Mouse (Mus musculus): ENCODE data around the gene Immp2l.
"Not testable (repeated sequence)": the region's sequence is repeated elsewhere in the genome, so short reads cannot be mapped to it uniquely, and the experiment has no call there.

Gene Immp2l

DNA sequence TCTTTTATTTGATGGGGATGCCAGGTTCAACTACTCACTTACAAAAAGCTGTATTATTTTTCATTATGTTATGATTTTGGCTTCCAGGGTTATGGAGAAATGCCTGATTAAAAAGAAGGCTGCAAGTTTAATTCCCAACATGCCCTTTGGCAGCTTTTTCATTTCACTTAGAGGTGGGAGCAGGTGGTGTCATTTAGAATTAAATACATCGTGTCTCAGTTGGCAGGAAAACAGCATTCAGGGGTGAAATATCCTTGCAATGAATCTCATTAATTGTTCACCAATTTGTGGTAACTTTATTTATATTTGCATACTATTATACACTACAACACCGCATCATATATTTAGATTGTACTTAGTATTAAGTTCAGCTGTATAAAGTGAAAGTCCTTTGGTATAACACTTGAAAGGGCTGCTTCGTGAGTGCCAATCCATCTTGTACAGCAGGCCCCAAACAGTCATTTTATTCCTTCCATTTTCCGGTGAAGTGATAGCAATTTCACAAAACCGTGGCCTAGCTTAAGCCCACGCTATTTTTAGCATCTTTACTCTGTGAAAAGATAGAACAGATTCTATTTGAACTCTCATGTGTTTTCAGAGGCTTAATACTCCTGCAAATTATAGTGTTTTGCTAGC, 818.9 kb downstream of the Immp2l start:
- DNase-seq (ENCODE audit: low spot score) = no peak

DNA sequence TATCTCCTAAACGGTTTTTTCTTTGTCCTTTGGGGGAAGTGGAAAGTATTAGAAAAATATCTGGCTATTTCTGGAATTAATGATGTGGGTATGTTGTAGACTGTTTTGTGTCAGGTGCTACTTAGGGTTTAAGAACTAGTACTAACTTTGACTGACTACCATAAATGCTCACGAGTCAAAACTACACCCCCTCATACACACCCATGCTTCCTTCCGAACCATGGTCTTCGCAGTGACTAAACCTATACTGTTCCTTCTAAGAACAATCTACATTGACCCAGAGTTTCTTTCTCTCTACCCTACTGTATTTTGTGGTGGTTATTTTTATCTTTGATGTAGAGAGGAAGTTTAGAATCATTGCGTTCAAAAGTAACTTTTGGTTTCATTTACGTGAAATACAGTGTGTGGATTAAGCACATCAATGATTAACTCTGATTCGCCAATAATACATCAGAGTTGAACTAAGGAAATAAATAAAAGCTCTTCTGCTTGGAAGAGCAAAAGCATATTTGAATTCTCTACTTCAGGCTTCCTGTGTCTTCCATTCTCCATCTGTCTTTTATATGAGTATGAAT, 828.1 kb downstream of the Immp2l start:
- no peak for DNase-seq (ENCODE audit: low spot score)

DNA sequence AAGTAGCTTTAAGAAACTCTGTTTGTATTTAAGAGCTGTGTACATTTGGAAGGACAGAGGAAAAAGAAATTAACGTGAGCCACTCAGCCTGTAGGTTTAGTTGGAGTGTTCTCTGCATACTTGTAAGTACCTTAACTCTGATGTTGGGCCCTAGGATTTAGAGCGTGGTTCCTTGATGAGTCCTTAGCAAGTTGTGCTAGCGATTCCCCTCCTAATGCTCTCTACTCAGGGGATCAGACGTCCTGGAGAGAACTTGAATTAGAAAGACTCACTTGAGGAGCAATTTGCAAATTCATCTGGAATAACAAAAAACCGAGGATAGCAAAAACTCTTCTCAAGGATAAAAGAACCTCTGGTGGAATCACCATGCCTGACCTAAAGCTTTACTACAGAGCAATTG, 835.8 kb downstream of the Immp2l start:
- DNase-seq (ENCODE audit: low spot score) = not testable (repeated sequence)

DNA sequence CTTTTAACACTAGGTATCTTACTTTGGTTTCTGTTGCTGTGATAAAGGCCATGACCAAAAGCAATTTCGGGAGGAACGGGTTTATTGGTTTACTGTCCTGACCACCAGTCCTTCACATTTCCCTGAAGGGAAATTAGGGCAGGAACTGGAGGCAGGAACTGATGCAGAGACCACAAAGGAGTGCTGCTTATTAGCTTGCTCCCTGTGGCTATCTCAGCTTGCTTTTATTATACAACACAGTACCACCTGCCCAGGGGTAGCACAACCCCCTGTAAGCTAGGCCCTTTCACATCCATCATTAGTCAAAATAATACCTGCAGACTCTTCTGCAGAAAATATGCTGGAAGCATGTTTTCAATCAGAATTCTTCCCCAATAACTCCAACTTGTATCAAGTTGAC, 844.4 kb downstream of the Immp2l start:
- no peak for DNase-seq (ENCODE audit: low spot score)

DNA sequence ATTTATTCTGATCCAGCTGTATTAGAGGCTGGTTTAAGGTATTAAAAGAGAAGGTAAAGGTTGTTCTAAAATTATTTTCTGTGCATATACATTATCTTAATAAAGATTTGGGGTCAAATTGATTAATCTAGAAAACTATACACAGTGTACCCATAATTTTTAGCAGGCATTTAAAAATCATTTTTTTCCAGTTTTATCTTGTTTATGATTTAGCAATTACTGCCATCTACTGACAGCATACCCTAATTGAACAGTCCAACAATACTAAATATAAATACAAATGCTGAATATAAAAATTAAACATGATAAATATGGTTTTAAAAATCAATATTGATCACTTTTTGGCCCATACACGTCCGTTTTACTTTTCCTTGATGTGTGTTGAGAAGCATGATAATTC, 850.1 kb downstream of the Immp2l start:
- no peak for DNase-seq (ENCODE audit: low spot score)

DNA sequence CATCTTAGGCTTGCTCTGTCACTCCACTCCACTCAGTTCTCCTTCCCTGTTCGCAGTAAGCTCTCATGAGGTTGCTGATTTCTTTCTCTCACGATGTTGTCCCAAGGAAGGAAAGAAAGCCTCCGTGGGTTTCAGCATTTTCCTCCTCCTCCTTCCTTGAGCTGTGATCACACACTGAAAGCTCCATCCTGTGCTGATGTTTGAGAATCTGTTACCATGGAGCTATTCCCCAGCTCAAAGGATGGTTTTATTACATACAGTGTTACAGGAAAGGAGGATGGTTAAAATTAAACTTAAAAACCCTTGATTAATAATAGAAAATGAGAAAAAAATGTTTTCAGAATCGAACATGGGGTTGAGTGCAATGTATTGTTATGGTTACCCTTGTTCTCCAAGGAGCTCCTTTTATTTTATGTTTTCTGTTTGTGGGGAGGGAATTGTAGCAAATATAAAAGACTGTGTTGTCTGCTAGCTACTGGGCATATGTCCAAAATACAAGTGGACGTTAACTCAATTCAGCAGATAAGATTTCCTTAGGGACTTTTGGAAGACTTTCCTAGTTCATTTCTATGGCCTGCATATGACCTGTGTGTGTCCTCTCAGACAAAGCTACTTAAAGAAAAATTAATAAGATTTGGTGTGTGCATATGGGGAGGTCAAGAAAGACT, 853.5 kb downstream of the Immp2l start:
- DNase-seq (ENCODE audit: low spot score) = no peak

DNA sequence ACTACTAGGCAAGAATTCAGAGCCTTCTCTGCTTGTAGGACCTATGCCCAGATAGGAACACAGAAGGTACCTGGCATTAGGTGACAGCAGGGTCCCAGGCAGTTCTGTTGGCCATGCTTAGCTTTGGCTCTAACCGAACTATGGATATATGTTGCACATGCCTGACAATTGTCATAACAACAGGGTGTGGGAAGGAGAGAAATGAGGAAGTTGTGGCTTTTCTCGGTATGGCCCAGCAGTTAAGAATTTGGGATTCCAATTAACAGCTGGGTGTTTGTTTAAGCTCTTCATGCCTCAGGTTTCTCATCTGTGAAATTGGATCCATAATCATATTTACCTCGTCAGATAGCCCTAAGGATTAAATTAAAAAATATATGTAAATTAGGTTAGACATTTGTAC, 854.6 kb downstream of the Immp2l start:
- no peak for DNase-seq (ENCODE audit: low spot score)

DNA sequence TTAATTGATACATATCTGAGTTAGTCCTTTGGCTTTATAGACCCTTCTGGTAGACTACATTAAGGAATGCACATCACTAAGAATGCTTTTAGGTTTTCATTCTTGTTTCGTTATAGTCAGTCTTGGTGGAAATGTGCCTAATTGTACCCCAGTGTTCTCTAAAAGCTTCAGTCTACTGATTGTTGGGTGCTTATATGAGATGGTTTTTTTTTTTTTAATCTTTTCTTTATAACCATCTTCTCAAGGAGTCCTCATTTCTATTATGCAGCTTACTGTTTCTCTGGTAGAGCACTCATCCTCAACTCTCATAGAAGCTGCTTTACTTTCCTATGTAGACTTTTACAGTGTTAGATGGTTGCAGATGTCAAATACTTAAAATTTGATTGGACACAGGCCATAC, 855.1 kb downstream of the Immp2l start:
- no peak for DNase-seq (ENCODE audit: low spot score)

DNA sequence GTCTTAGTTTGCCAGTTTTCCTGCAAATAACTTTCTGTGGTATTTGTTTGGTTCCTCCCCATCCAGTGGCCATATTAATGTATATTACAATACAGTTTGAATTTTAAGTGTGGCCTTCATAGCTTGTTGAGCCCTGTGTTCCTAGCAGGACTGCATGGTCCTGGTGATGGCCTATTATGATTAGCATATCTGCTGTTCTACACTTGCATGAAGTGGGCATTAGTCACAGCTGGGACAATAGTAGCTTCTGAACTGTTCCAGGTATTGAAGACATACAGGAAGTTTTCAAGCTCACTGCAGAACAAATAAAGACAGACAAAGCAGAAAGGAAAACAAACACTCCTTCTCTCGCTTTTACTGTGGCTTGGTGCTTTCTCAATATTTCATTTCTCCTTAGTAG, 855.5 kb downstream of the Immp2l start:
- no peak for DNase-seq (ENCODE audit: low spot score)

DNA sequence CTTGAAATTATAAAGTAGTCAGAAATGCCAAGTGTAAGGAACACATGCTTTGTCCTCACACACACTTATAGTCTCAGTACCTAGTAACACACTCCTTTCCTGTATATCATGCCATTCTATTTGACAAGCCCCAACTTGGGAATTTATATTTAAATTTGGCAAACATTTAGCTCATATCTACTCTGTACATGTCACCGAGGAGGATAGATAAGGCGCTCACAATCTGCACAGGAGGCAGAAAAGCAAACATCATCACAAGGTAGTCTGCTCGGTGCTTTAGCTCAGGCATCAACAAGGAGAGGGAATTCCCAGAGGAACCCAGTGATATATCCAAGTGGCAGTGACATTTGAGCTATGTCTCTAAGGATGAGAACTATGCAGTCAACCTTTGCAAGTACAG, 856.9 kb downstream of the Immp2l start:
- no peak for DNase-seq (ENCODE audit: low spot score)

DNA sequence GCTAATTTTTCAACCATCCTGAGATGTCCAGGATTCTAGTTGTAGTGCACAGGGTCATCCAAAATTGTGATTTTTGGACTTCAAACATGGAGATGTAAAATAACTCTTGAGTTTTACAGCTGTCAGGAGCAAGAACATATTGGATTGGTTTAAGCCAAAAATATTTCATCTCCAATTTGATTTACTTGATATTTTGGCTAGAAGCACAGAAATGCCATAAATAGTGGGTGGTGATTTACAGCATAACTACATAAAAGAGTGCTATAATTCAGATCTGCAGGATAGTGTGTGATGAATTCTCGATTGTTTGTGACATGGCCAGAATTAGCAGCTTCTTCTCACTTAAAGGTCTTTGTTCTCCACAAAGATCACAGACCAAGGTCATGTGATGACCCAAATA, 884.1 kb downstream of the Immp2l start:
- no peak for DNase-seq (ENCODE audit: low spot score)

DNA sequence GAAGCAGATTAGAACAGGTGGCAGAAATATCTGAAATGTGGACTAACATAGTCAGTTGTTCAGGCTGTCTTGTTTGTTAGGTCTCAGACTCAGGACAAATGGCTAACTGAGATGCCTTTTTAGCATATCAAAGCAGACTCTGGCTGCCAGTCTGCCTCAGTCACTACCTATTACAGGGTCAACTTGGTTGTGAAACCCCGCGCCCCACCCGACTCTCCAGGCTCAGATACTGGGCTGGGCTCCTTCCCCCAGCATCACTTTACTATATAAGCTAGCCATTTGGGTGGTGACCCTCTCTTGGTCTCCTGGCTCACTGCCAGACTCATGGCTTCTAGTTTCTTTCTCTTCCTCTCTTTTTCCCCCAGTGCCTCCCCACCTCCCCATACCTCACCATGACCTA, 887.7 kb downstream of the Immp2l start:
- no peak for DNase-seq (ENCODE audit: low spot score)

DNA sequence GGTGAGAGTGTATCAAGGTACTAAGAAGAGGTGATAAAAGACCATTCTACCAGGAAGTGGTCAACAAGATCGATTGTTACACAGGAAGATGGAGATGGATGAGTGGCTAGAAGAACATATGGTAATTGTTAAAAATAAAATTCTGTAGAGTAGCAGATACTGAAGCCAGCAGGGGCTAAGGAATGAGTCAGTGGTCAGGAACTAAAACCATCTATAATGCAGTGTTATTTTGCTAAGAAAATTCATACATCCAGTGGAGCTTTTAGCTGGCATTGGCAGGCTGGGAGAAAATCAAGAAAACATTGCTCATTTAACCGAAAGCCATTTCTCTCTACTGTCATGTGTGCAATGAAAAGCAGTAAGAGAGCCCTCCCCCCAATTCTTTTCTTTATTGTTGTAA, 913.9 kb downstream of the Immp2l start:
- no peak for DNase-seq (ENCODE audit: low spot score)

DNA sequence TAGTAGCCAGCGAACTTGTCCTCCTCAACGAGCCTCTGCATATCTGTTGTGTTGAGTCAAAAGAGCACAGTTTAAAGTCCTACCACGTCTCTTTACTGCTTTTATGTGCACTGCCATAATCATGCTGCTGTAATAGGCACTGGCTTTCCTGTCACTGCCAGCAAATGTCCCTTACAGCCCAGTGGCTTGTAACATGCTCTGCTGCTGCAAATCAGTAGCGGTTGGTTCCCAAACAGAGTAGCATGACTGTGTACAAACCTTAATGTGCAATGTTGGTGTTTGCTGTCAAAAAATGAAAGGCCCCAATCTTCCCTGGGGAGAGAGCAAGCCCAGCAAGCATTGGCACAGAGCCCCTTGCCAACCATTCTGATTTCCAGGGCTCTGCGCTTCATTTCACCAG, 918.0 kb downstream of the Immp2l start:
- DNase-seq (ENCODE audit: low spot score) = no peak

DNA sequence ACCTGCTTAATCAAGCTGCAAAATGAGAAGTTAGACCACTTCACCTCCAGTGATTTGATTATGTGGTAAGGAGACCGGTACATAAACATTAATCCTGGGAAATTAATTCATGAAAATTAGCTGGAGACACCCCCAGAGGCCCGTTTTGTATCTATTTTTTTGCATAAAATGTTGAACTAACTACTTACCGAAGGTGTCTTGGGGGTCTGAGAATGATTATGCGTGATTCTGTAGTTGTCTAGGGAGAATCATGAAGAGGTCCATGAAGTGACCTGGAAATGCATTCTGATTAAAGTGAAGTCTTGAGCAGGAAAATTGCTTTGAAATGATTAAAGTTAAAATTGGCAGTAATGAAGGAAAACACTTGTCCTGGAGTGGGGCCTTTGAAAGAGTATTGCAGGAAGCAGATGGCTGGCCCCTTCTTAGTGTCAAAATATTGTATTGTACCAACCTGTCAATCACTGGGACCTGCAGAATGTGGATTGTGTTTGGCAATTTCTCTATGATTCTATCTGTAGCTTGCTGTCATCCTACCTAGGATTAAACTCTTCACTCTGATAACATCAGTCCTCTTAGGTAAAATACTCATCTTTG, 920.3 kb downstream of the Immp2l start:
- DNase-seq (ENCODE audit: low spot score) = no peak

DNA sequence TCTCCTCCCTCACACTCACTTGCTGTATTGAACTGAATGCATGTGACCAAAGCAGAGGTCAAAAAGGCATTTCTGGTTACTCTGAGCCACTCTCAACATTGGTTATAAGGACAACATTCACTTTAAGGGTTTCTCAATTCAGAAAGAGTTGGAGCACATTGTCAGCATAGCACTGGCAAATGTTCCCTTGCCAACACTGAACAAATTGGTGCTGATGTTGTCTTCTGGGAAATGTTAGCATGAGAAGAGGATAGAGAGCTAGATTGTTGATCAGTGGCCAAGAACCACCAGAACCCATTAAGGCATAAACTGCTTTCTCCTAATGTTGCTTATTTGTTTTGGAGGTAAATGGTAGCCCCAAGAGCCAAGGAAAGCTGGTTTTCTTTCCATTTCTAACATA, 922.6 kb downstream of the Immp2l start:
- no peak for DNase-seq (ENCODE audit: low spot score)

DNA sequence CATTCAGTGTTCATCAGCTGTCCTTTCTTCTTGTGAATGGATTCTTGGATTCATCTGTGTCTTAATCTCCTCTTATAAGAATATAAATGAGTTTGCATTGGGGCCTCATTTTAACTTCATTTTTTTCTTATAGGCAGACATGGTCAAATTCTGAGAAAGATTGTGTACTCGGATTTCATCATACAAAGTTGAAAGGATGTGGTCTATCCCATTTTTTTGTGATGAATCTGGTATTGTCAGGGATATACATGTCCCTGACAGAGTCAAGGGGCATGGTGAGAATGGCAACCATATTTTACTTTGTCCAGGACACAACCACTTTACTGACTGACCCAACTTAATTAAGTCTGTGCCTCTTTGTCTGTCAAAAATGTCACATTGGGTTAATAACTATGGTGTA, 925.5 kb downstream of the Immp2l start:
- no peak for DNase-seq (ENCODE audit: low spot score)

DNA sequence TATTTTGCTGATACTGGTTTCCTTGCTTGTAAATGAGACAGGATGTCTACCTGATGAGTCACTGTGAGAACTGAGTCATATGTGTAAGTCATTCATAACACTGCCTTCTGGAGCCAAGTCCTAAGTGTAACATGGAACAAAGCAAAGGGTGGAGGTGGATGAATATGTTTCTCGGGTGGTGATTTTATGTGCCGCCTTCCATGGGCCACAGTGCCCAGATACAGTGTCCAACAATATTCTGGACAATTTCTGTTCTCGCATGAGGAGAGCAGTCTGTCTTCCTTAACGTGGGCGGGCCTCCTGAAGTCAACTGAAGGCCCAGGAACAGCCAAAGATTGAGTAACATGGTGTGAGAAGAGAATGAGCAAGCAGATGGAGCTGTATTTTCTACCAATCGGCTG, 926.0 kb downstream of the Immp2l start:
- no peak for DNase-seq (ENCODE audit: low spot score)

DNA sequence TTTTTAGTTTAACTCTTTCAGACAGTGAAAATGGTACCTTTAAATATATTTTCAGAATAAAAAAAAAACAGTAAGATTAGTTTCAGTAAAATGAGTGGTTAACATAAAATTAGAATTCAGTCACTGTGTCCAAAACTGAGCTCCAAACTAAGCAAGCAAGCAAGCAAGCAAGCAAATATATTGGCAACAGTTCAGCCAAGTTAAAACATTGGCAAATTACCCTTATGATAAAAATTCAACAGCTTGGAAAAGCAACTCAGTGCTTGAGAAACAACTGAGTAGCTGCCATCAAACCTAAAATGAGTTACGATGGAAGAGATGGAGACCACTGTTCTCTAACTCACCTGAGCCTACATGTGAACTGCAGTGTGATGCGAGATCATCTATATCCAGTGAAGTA, 926.8 kb downstream of the Immp2l start:
- no peak for DNase-seq (ENCODE audit: low spot score)

DNA sequence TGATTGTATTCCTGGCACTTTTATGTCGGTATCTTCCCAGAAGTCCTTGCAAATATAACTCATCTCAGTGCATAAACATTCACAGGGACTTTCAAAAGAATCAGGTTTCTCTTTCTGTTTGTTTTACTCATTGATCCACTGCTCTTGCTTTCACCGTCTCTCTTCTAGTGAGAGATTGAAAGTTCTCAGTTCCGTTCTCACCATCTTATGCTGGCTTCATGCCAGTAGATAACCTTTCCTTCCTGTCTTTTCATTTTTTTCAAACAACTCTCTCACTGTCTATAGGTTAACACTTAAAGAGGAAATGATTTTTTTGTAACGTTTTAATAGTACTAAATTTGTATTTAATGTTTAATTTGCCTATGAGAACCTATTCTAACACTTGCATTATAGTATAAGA, 937.1 kb downstream of the Immp2l start:
- DNase-seq (ENCODE audit: low spot score) = no peak

DNA sequence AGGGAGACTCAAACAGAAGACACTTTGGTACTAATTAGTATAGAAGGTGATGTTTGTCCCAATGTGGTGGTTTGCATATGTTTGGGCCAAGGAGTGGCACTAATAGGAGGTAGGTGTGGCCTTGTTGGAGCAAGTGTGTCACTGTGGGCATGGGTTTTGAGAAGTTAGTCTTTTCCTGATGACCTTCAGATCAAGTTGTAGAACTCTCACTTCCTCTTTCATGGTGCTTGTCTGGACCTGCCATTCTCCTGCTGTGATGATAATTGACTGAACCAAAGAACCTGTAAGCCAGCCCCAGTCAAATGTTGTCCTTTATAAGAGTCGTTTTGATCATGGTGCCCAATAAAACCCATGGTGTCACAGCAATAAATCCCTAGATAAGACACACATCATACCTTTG, 967.5 kb downstream of the Immp2l start:
- no peak for DNase-seq (ENCODE audit: low spot score)

All from urinary bladder, postnatal 25 days (tissue).